30 mouse cellular contexts compared by ENCODE assay signal in the genomic region with DNA sequence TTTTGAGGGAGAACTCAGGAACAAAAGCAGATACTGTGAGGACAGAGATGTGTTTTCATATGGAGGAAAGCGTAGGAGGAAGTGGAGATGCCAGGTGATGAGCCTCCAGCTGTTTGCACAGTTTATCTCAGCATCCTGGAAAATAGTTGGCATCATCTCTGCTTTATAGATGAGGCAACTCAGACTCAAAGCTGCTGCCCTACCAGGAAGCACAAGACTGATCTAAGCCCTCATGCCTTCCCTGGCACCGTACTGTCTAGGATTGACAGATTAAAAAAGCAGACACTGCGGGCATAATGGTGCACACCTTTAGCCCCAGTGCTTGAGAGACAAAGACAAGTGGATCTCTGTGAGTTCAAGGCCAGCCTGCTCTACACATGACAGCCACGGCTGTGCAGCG. TPM values are rescaled to one million over a fixed set of nuclear protein-coding genes. Genes with fewer than 3 reads are reported as not detected.
DNase-seq lines count a peak whose midpoint lies in the region; ATAC-seq and TF ChIP-seq lines count a peak whose summit lies in the region.
"Had no signal": no experiment of that assay in that cellular context is flagged by ENCODE, and none has a peak within 500 bp of the region (broad histone marks: within the 10 kb centered on the region; RNA-seq: fewer than 3 reads in every experiment).

No protein-coding gene starts in this region.

- no peak overlapping the region for H3K27ac ChIP-seq in MEL (ENCODE audit: control insufficient read depth, low read depth, low read length)
- no peak overlapping the region for H3K27ac ChIP-seq in hindbrain, embryonic 11.5 days (ENCODE audit: low read depth, low read length)
- H3K27ac ChIP-seq: embryonic facial prominence, embryonic 13.5 days; embryonic facial prominence, embryonic 15.5 days; forebrain, embryonic 13.5 days; forebrain, embryonic 15.5 days had no signal

- DNase-seq in MEL (ENCODE audit: low read depth, low spot score), result no peak
- DNase-seq in brain, adult 2 months (ENCODE audit: low read depth, low spot score), result peak; percentile 3
- DNase-seq in gonadal fat pad, adult 2 months (ENCODE audit: low read depth), result peak; percentile 54
- no peak for DNase-seq in hindbrain, embryonic 11.5 days (ENCODE audit: low spot score)
- DNase-seq in neural tube, embryonic 10.5 days (ENCODE audit: extremely low spot score, low spot score), result no peak
- DNase-seq: adrenal gland, adult 8-10 months; adrenal gland, postnatal 14 days; adrenal gland, postnatal 36 days; cerebellum, adult 11 months; cerebellum, adult 18-20 months; cerebellum, adult 8-10 months; cerebellum, adult 9-11 months; cerebellum, postnatal 14 days; cerebellum, postnatal 36 days; embryo, embryonic 11 days; forebrain, postnatal 0 days had no signal

- H3K9ac ChIP-seq in MEL (ENCODE audit: control insufficient read depth, low read depth, low read length, poor library complexity, severe bottlenecking), result no peak overlapping the region
- no peak overlapping the region for H3K9ac ChIP-seq in hindbrain, embryonic 11.5 days (ENCODE audit: low read depth, low read length)
- H3K9ac ChIP-seq: embryonic facial prominence, embryonic 13.5 days; embryonic facial prominence, embryonic 15.5 days; forebrain, embryonic 13.5 days; forebrain, embryonic 15.5 days; forebrain, postnatal 0 days had no signal

- no peaks in the 10 kb centered on the region for H3K36me3 ChIP-seq in MEL (ENCODE audit: control insufficient read depth in 1 of 2, insufficient read depth in 2 of 2, low read length in 2 of 2)
- no peaks in the 10 kb centered on the region for H3K36me3 ChIP-seq in hindbrain, embryonic 11.5 days (ENCODE audit: control insufficient read depth, insufficient read depth, low read length)
- H3K36me3 ChIP-seq: embryonic facial prominence, embryonic 13.5 days; embryonic facial prominence, embryonic 15.5 days; forebrain, embryonic 15.5 days had no signal

- H3K79me2 ChIP-seq in MEL (ENCODE audit: control insufficient read depth, insufficient read depth, low read length, poor library complexity), result no peaks in the 10 kb centered on the region

- no peak for TF ChIP-seq EP300 in MEL (IDR thresholded peaks at IDR 0.05; ENCODE audit: low read depth in 1 of 2, low read length in 2 of 2)

- ATAC-seq in hindbrain, embryonic 11.5 days (ENCODE audit: low FRiP score), result no peak
- ATAC-seq: activated CD4-positive, CD25-positive, alpha-beta regulatory T cell, adult 4 months; forebrain, embryonic 13.5 days; forebrain, embryonic 15.5 days; forebrain, postnatal 0 days; Patski had no signal

- 86% methylated on average over 5 of the region's 5 CpGs for WGBS in hindbrain, embryonic 11.5 days

- TF ChIP-seq POLR2A in MEL (IDR thresholded peaks at IDR 0.05; ENCODE audit: control insufficient read depth in 1 of 2, insufficient read depth in 1 of 2, low read depth in 1 of 2, low read length in 2 of 2, poor library complexity in 1 of 2), result no peak

- TF ChIP-seq CTCF in MEL (IDR thresholded peaks at IDR 0.05 in 2 of 3, conservative IDR thresholded peaks at IDR 0.05 in 1 of 3; ENCODE audit: control insufficient read depth in 1 of 3, insufficient read depth in 1 of 3, low read depth in 2 of 3, low read length in 3 of 3, poor library complexity in 1 of 3, severe bottlenecking in 1 of 3), result no peak

- H3K27me3 ChIP-seq in MEL (ENCODE audit: control insufficient read depth in 1 of 2, insufficient read depth in 2 of 2, low read length in 2 of 2), result peaks cover 1 to 10% of the 10 kb centered on the region in 2 experiments; a peak in 3 of 4 replicates
- no peaks in the 10 kb centered on the region for H3K27me3 ChIP-seq in hindbrain, embryonic 11.5 days (ENCODE audit: control insufficient read depth, insufficient read depth, low read length)
- H3K27me3 ChIP-seq: forebrain, embryonic 13.5 days; forebrain, embryonic 15.5 days had no signal

- no peak overlapping the region for H3K4me2 ChIP-seq in hindbrain, embryonic 11.5 days (replicated peaks; ENCODE audit: low read depth, low read length)
- H3K4me2 ChIP-seq: embryonic facial prominence, embryonic 13.5 days; embryonic facial prominence, embryonic 15.5 days; forebrain, embryonic 13.5 days; forebrain, embryonic 15.5 days had no signal

- no peak for TF ChIP-seq RAD21 in MEL (IDR thresholded peaks at IDR 0.05; ENCODE audit: low read depth, low read length)

- no peaks in the 10 kb centered on the region for H3K4me1 ChIP-seq in MEL (ENCODE audit: control insufficient read depth in 1 of 2, insufficient read depth in 2 of 2, low read length in 2 of 2)
- H3K4me1 ChIP-seq in hindbrain, embryonic 11.5 days (replicated peaks; ENCODE audit: control insufficient read depth, insufficient read depth, low read length), result no peaks in the 10 kb centered on the region
- H3K4me1 ChIP-seq: embryonic facial prominence, embryonic 13.5 days; embryonic facial prominence, embryonic 15.5 days; forebrain, embryonic 13.5 days; forebrain, embryonic 15.5 days had no signal

- H3K4me3 ChIP-seq in MEL (ENCODE audit: control insufficient read depth in 1 of 2, insufficient read depth in 1 of 2, low read depth in 2 of 2, low read length in 2 of 2), result no peak overlapping the region
- H3K4me3 ChIP-seq in hindbrain, embryonic 11.5 days (ENCODE audit: low read depth, low read length), result no peak overlapping the region
- H3K4me3 ChIP-seq: embryonic facial prominence, embryonic 13.5 days; embryonic facial prominence, embryonic 15.5 days; erythroblast, embryonic 14.5 days; forebrain, embryonic 13.5 days; forebrain, embryonic 15.5 days had no signal

- no peaks in the 10 kb centered on the region for H3K9me3 ChIP-seq in MEL (replicated peaks; ENCODE audit: insufficient read depth, low read length)
- H3K9me3 ChIP-seq in hindbrain, embryonic 11.5 days (ENCODE audit: control insufficient read depth, low read length), result no peaks in the 10 kb centered on the region
- H3K9me3 ChIP-seq: embryonic facial prominence, embryonic 13.5 days; embryonic facial prominence, embryonic 15.5 days; forebrain, embryonic 13.5 days; forebrain, embryonic 15.5 days had no signal

TF ChIP-seq in MEL, 35 proteins besides CTCF, POLR2A, EP300 and RAD21:
- TF ChIP-seq ELF1 (IDR thresholded peaks at IDR 0.05; ENCODE audit: low read depth, low read length) (no peak), ETS1 (IDR thresholded peaks at IDR 0.05; ENCODE audit: low read depth, low read length) (peak; percentile 19; the same call in 1 of the 2 replicates)

RNA-seq across cellular contexts. Expression of gene Gsdma3, which starts 4.5 kb away (rescaled TPM):
- total RNA-seq in MEL (2012; rRNA removed), result not detected in 2 replicates
- not detected for polyA plus RNA-seq in MEL (2012; ENCODE audit: insufficient read depth in 1 of 2, insufficient read length in 2 of 2, low read depth in 1 of 2, low replicate concordance in 2 of 2, missing spikeins in 1 of 2)
- polyA plus RNA-seq in gonadal fat pad, adult 2 months (2012; rRNA removed), result not detected in 2 replicates
- not detected in 2 replicates for polyA plus RNA-seq in hindbrain, embryonic 11.5 days (2014; fragmentation: Nextera tagmentation; extraction: Ambion mirVana)
- total RNA-seq: common myeloid progenitor, adult 5-6 weeks; ES-E14; forebrain, postnatal 0 days had no signal
- polyA plus RNA-seq: activated CD4-positive, CD25-positive, alpha-beta regulatory T cell, adult 4 months; brain, embryonic 14.5 days; C2C12; embryonic facial prominence, embryonic 11.5 days; embryonic facial prominence, embryonic 13.5 days; embryonic facial prominence, embryonic 15.5 days; erythroblast, embryonic 14.5 days; forebrain, embryonic 11.5 days; forebrain, embryonic 13.5 days; forebrain, embryonic 15.5 days; forebrain, postnatal 0 days; Patski had no signal

RNA-seq across cellular contexts. Expression of gene Gm12355, which starts 5.2 kb away (rescaled TPM):
- 2.1 and 3.4 TPM in 2 replicates for total RNA-seq in MEL (2012; rRNA removed)
- polyA plus RNA-seq in MEL (2012; ENCODE audit: insufficient read depth in 1 of 2, insufficient read length in 2 of 2, low read depth in 1 of 2, low replicate concordance in 2 of 2, missing spikeins in 1 of 2), result under 1 TPM in 1 of 2 experiments, not detected in 1; 0.58 TPM
- polyA plus RNA-seq in gonadal fat pad, adult 2 months (2012; rRNA removed), result not detected in 2 replicates
- polyA plus RNA-seq in hindbrain, embryonic 11.5 days (2014; fragmentation: Nextera tagmentation; extraction: Ambion mirVana), result 0.85 and 1.8 TPM in 2 replicates
- polyA plus RNA-seq: erythroblast, embryonic 14.5 days had no signal

RNA-seq across cellular contexts. Expression of gene Gsdma2, which starts 15.9 kb away (rescaled TPM):
- not detected in 2 replicates for total RNA-seq in MEL (2012; rRNA removed)
- polyA plus RNA-seq in MEL (2012; ENCODE audit: insufficient read depth in 1 of 2, insufficient read length in 2 of 2, low read depth in 1 of 2, low replicate concordance in 2 of 2, missing spikeins in 1 of 2), result not detected
- polyA plus RNA-seq in gonadal fat pad, adult 2 months (2012; rRNA removed), result not detected in 2 replicates
- polyA plus RNA-seq in hindbrain, embryonic 11.5 days (2014; fragmentation: Nextera tagmentation; extraction: Ambion mirVana), result not detected in 2 replicates
- total RNA-seq: common myeloid progenitor, adult 5-6 weeks; ES-E14; forebrain, postnatal 0 days had no signal
- polyA plus RNA-seq: activated CD4-positive, CD25-positive, alpha-beta regulatory T cell, adult 4 months; brain, embryonic 14.5 days; C2C12; embryonic facial prominence, embryonic 11.5 days; embryonic facial prominence, embryonic 13.5 days; embryonic facial prominence, embryonic 15.5 days; erythroblast, embryonic 14.5 days; forebrain, embryonic 11.5 days; forebrain, embryonic 13.5 days; forebrain, embryonic 15.5 days; Patski had no signal

RNA-seq across cellular contexts. Expression of gene Lrrc3c, which starts 32.6 kb away (rescaled TPM):
- total RNA-seq in MEL (2012; rRNA removed), result not detected in 2 replicates
- not detected for polyA plus RNA-seq in MEL (2012; ENCODE audit: insufficient read depth in 1 of 2, insufficient read length in 2 of 2, low read depth in 1 of 2, low replicate concordance in 2 of 2, missing spikeins in 1 of 2)
- not detected in 2 replicates for polyA plus RNA-seq in gonadal fat pad, adult 2 months (2012; rRNA removed)
- not detected in 2 replicates for polyA plus RNA-seq in hindbrain, embryonic 11.5 days (2014; fragmentation: Nextera tagmentation; extraction: Ambion mirVana)
- total RNA-seq: adrenal gland, adult 18-20 months; adrenal gland, adult 8-10 months; adrenal gland, postnatal 14 days; adrenal gland, postnatal 36 days; common myeloid progenitor, adult 5-6 weeks; ES-E14; forebrain, postnatal 0 days had no signal
- polyA plus RNA-seq: activated CD4-positive, CD25-positive, alpha-beta regulatory T cell, adult 4 months; brain, embryonic 14.5 days; C2C12; embryonic facial prominence, embryonic 11.5 days; embryonic facial prominence, embryonic 13.5 days; embryonic facial prominence, embryonic 15.5 days; erythroblast, embryonic 14.5 days; forebrain, embryonic 11.5 days; forebrain, embryonic 13.5 days; forebrain, embryonic 15.5 days; forebrain, postnatal 0 days; Patski had no signal

RNA-seq across cellular contexts. Expression of gene Gsdma, which starts 33.5 kb away (rescaled TPM):
- total RNA-seq in MEL (2012; rRNA removed), result 0.23 and 0.62 TPM in 2 replicates
- 1 to 10 TPM in 1 of 2 experiments, not detected in 1; 1.2 TPM for polyA plus RNA-seq in MEL (2012; ENCODE audit: insufficient read depth in 1 of 2, insufficient read length in 2 of 2, low read depth in 1 of 2, low replicate concordance in 2 of 2, missing spikeins in 1 of 2)
- polyA plus RNA-seq in gonadal fat pad, adult 2 months (2012; rRNA removed), result 0.05 and 0.09 TPM in 2 replicates
- not detected in 2 replicates for polyA plus RNA-seq in hindbrain, embryonic 11.5 days (2014; fragmentation: Nextera tagmentation; extraction: Ambion mirVana)
- total RNA-seq: adrenal gland, adult 18-20 months; adrenal gland, adult 8-10 months; adrenal gland, postnatal 36 days; forebrain, postnatal 0 days had no signal
- polyA plus RNA-seq: brain, embryonic 14.5 days; C2C12; erythroblast, embryonic 14.5 days; forebrain, embryonic 11.5 days; forebrain, embryonic 13.5 days; forebrain, embryonic 15.5 days had no signal

Comparison
In these comparisons a context has a peak if more than half of its experiments do, and no peak if none do; other contexts are left out.
1. DNase-seq: peak in brain, adult 2 months (single experiment) and gonadal fat pad, adult 2 months (single experiment); none in MEL (single experiment), hindbrain, embryonic 11.5 days (single experiment) and neural tube, embryonic 10.5 days (single experiment).